Mouse (Mus musculus) G1E (cell line): ENCODE results near the gene Tial1.

Source experiments
- CTCF ChIP-seq: IDR thresholded peaks from 2 replicates; pipeline ENCODE4 v1.5.1; 2012; ENCODE audit warnings: low read depth, low read length, inconsistent platforms, mixed read lengths
- GATA1 ChIP-seq: IDR thresholded peaks from 2 replicates; pipeline ENCODE4 v1.6.1; 2012; ENCODE audit warnings: borderline replicate concordance, low read length, inconsistent platforms, mixed read lengths

DNA sequence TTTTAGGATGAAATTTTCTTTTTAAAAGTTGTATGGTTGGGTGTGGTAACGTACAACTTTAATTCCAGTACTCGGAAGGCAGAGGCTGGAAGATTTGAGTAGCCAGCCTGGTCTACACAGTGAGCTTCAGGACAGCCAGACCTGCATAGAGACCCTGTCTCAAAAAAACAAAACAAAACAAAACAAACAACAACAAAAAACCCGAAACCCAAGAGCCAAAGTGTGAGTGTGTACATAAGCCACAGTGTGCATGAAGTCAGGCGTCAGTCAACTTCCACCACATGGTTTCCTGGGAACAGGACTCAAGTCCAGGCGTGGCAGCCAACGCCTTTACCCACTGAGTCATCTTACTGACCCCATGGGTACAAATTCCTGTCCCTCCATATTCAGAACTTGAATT, 22.3 kb downstream of the Tial1 start:
- TF ChIP-seq CTCF (no peak), GATA1 (no peak)
